Mouse (Mus musculus) embryonic fibroblast, embryonic 13.5 days (primary cell): ENCODE measurements around the gene Tmem86b.

Experiments
- CTCF ChIP-seq: IDR thresholded peaks from 2 replicates; pipeline ENCODE4 v1.5.1; 2011; ENCODE audit warnings: mild to moderate bottlenecking, control low read depth, low read length, moderate library complexity, borderline replicate concordance; ENCODE audit not compliant: insufficient read depth
- POLR2A ChIP-seq: IDR thresholded peaks from 2 replicates; pipeline ENCODE4 v1.6.1; 2011; ENCODE audit warnings: low read depth, mild to moderate bottlenecking, control low read depth, low read length, moderate library complexity

DNA sequence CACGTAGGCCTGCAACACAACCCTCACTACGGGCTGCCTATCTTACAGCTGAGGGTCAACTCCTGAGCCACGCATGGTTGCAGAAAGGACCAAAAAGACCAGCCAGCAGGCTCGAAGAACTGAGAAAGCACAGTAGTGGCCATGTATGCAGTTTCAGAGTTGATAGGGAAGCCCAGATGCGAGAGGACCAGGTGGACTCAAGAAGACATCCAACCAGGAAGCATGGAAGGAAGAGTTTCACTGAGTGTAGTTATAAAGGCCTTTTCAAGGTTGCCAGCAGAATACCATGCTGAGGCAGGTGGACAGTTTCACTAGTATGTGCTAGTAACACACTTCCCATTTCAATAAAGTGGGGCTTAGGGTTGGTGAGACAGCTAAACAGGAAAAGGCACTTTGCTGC lies 21.5 kb upstream of the Tmem86b start:
- TF ChIP-seq POLR2A: no peak
- TF ChIP-seq CTCF: no peak
